Mouse (Mus musculus) myocyte (in vitro differentiated cells): Measurements from ENCODE around the gene B4galt7.

Experiments used
- POLR2A ChIP-seq: IDR thresholded peaks from one replicate; pipeline ENCODE4 v1.6.1; 2011; ENCODE audit warnings: low read depth, mild to moderate bottlenecking, control low read depth, moderate library complexity; ENCODE audit not compliant: insufficient read length
- SRF ChIP-seq: IDR thresholded peaks from one replicate; pipeline ENCODE4 v1.6.1; 2011; ENCODE audit warnings: low read depth; ENCODE audit not compliant: control insufficient read depth, insufficient read length

GRCm38 (mm10) chr13:55620275-55620674 is 20.6 kb downstream of the B4galt7 start:
- TF ChIP-seq POLR2A (no peak), SRF (no peak)
